Mouse (Mus musculus) heart, embryonic 10.5 days (tissue): ENCODE data around the gene Crtam. TPM values are rescaled to one million over a fixed set of nuclear protein-coding genes. Genes with fewer than 3 reads are reported as not detected.
A peak's percentile ranks its signal among the peaks of the same experiment; 100 is the strongest.

Source experiments
- DNase-seq: peaks from one replicate; pipeline ENCODE4 v3.0.0-alpha.2; 2017; ENCODE audit warnings: low spot score
- H3K27ac ChIP-seq: fragments of 300-500 bp; sonication (generic); 2 replicates; pipeline ENCODE4 v1.5.1; 2016; ENCODE audit warnings: mild to moderate bottlenecking
- H3K27me3 ChIP-seq: fragments of 300-500 bp; sonication (generic); 2 replicates; pipeline ENCODE4 v1.6.1; 2016; ENCODE audit warnings: mild to moderate bottlenecking; ENCODE audit not compliant: poor library complexity, insufficient read depth, severe bottlenecking
- H3K36me3 ChIP-seq: fragments of 300-500 bp; sonication (generic); 2 replicates; pipeline ENCODE4 v1.6.1; 2016; ENCODE audit warnings: mild to moderate bottlenecking, moderate library complexity
- H3K4me1 ChIP-seq: fragments of 300-500 bp; sonication (generic); 2 replicates; pipeline ENCODE4 v1.6.1; 2016; ENCODE audit warnings: mild to moderate bottlenecking
- H3K4me3 ChIP-seq: fragments of 300-500 bp; sonication (generic); 2 replicates; pipeline ENCODE4 v1.5.1; 2016; ENCODE audit warnings: mild to moderate bottlenecking, moderate library complexity
- H3K9me3 ChIP-seq: fragments of 300-500 bp; sonication (generic); 2 replicates; pipeline ENCODE4 v1.6.1; 2016; ENCODE audit warnings: mild to moderate bottlenecking, moderate library complexity
- WGBS: fragments of 180-500 bp; shearing (Covaris S2); methylation state at CpG from one replicate; pipeline ENCODE4 v1.1.7; 2016; 5-methylcytosine and 5-hydroxymethylcytosine counted together
- polyA plus RNA-seq: library from polyadenylated mRNA; unstranded; fragments of >200 nt; fragmentation: Nextera tagmentation; extraction: Ambion mirVana; gene quantifications from 2 replicates; pipeline ENCODE4 v1.2.1, GENCODE M21; 2016

The Crtam gene
- polyA plus RNA-seq, 1 experiment from 2014 or later: 0.29 TPM

GRCm38 (mm10) chr9:41038150-41038664, 33.8 kb upstream of the Crtam start:
- H3K4me1 ChIP-seq: peaks cover 12% of the 10 kb centered on the region; the same call in 1 of the 2 replicates
- no peaks in the 10 kb centered on the region for H3K27me3 ChIP-seq
- no peaks in the 10 kb centered on the region for H3K9me3 ChIP-seq
- H3K36me3 ChIP-seq: peaks cover 32% of the 10 kb centered on the region
- DNase-seq: no peak
- 83% methylated on average over 9 of the region's 9 CpGs for WGBS
- no peak overlapping the region for H3K4me3 ChIP-seq
- no peak overlapping the region for H3K27ac ChIP-seq

- DNase-seq: no peak
- Histone ChIP-seq H3K27me3 (no peaks in the 10 kb centered on the region), H3K9me3 (no peaks in the 10 kb centered on the region), H3K27ac (peak overlapping the region; percentile 38; the same call in 1 of the 2 replicates), H3K4me3 (no peak overlapping the region), H3K36me3 (peaks cover 32% of the 10 kb centered on the region; the same call in 1 of the 2 replicates), H3K4me1 (peaks cover 10% of the 10 kb centered on the region)
- 51% methylated on average over 18 of the region's 18 CpGs for WGBS
Observed at GRCm38 (mm10) chr9:41031590-41032489, 27.4 kb upstream of the Crtam start.

- Histone ChIP-seq H3K9me3 (no peaks in the 10 kb centered on the region), H3K27ac (no peak overlapping the region), H3K27me3 (no peaks in the 10 kb centered on the region), H3K4me3 (no peak overlapping the region), H3K4me1 (peaks cover 10% of the 10 kb centered on the region), H3K36me3 (peaks cover 28% of the 10 kb centered on the region; the same call in 1 of the 2 replicates)
- no peak for DNase-seq
- 85% methylated on average over 6 of the region's 6 CpGs for WGBS
Observed at GRCm38 (mm10) chr9:41029827-41030226, 25.4 kb upstream of the Crtam start.

- peaks cover 38% of the 10 kb centered on the region; the same call in 1 of the 2 replicates for H3K36me3 ChIP-seq
- no peak overlapping the region for H3K27ac ChIP-seq
- H3K4me3 ChIP-seq: no peak overlapping the region
- peaks cover 10% of the 10 kb centered on the region for H3K4me1 ChIP-seq
- WGBS: 44% methylated on average over 5 of the region's 5 CpGs
- DNase-seq: no peak
- H3K27me3 ChIP-seq: no peaks in the 10 kb centered on the region
- no peaks in the 10 kb centered on the region for H3K9me3 ChIP-seq
Observed at GRCm38 (mm10) chr9:41028470-41028869, 24.0 kb upstream of the Crtam start.

GRCm38 (mm10) chr9:41021690-41022089, 17.3 kb upstream of the Crtam start:
- Histone ChIP-seq H3K9me3 (no peaks in the 10 kb centered on the region), H3K27ac (no peak overlapping the region), H3K4me1 (no peaks in the 10 kb centered on the region), H3K4me3 (no peak overlapping the region), H3K27me3 (no peaks in the 10 kb centered on the region), H3K36me3 (peaks cover 46% of the 10 kb centered on the region; the same call in 1 of the 2 replicates)
- DNase-seq: no peak
- WGBS: 71% methylated on average over 3 of the region's 3 CpGs

- Histone ChIP-seq H3K27ac (no peak overlapping the region), H3K4me1 (no peaks in the 10 kb centered on the region), H3K4me3 (no peak overlapping the region), H3K36me3 (peaks cover 47% of the 10 kb centered on the region; the same call in 1 of the 2 replicates), H3K27me3 (no peaks in the 10 kb centered on the region), H3K9me3 (no peaks in the 10 kb centered on the region)
- WGBS: 76% methylated on average over 3 of the region's 3 CpGs
- DNase-seq: no peak
Observed at GRCm38 (mm10) chr9:41020486-41020885, 16.1 kb upstream of the Crtam start.

- WGBS: 68% methylated on average over 4 of the region's 4 CpGs
- no peaks in the 10 kb centered on the region for H3K27me3 ChIP-seq
- H3K27ac ChIP-seq: no peak overlapping the region
Observed at GRCm38 (mm10) chr9:41014512-41014911, 10.1 kb upstream of the Crtam start.

GRCm38 (mm10) chr9:41012456-41012855, 8.0 kb upstream of the Crtam start:
- WGBS: 92% methylated on average over 5 of the region's 5 CpGs
- Histone ChIP-seq H3K9me3 (no peaks in the 10 kb centered on the region), H3K27me3 (no peaks in the 10 kb centered on the region)

More at GRCm38 (mm10) chr9:41014512-41014911, 10.1 kb upstream of the Crtam start:
- H3K36me3 ChIP-seq: peaks cover 13% of the 10 kb centered on the region; the same call in 1 of the 2 replicates
- H3K4me3 ChIP-seq: no peak overlapping the region
- no peaks in the 10 kb centered on the region for H3K9me3 ChIP-seq
- no peak for DNase-seq
- H3K4me1 ChIP-seq: no peaks in the 10 kb centered on the region

GRCm38 (mm10) chr9:41011512-41012436, 7.3 kb upstream of the Crtam start:
- H3K27me3 ChIP-seq: no peaks in the 10 kb centered on the region
- H3K36me3 ChIP-seq: peaks cover 6% of the 10 kb centered on the region; the same call in 1 of the 2 replicates
- no peak overlapping the region for H3K4me3 ChIP-seq
- no peak for DNase-seq
- H3K9me3 ChIP-seq: no peaks in the 10 kb centered on the region
- 79% methylated on average over 13 of the region's 13 CpGs for WGBS
- H3K27ac ChIP-seq: no peak overlapping the region
- H3K4me1 ChIP-seq: no peaks in the 10 kb centered on the region

More at GRCm38 (mm10) chr9:41012456-41012855, 8.0 kb upstream of the Crtam start:
- Histone ChIP-seq H3K4me3 (no peak overlapping the region), H3K27ac (no peak overlapping the region), H3K36me3 (peaks cover 6% of the 10 kb centered on the region; the same call in 1 of the 2 replicates), H3K4me1 (no peaks in the 10 kb centered on the region)
- no peak for DNase-seq

- Histone ChIP-seq H3K27ac (no peak overlapping the region), H3K9me3 (no peaks in the 10 kb centered on the region), H3K4me3 (no peak overlapping the region), H3K27me3 (no peaks in the 10 kb centered on the region), H3K4me1 (0 out of 2 replicates have a peak, but pooled peaks cover 5% of the 10 kb centered on the region), H3K36me3 (no peaks in the 10 kb centered on the region)
- DNase-seq: no peak
- 47% methylated on average over 1 of the region's 1 CpGs for WGBS
Observed at GRCm38 (mm10) chr9:41007785-41008184, 3.4 kb upstream of the Crtam start.

- Histone ChIP-seq H3K27ac (no peak overlapping the region), H3K4me1 (no peaks in the 10 kb centered on the region), H3K27me3 (no peaks in the 10 kb centered on the region), H3K9me3 (no peaks in the 10 kb centered on the region), H3K4me3 (no peak overlapping the region), H3K36me3 (no peaks in the 10 kb centered on the region)
- WGBS: 83% methylated on average over 7 of the region's 7 CpGs
- DNase-seq: no peak
Observed at GRCm38 (mm10) chr9:40997116-40997779, 7.2 kb downstream of the Crtam start.

GRCm38 (mm10) chr9:40994075-40994474, 10.4 kb downstream of the Crtam start:
- Histone ChIP-seq H3K36me3 (no peaks in the 10 kb centered on the region), H3K4me3 (no peak overlapping the region), H3K27me3 (no peaks in the 10 kb centered on the region), H3K27ac (no peak overlapping the region), H3K4me1 (no peaks in the 10 kb centered on the region), H3K9me3 (no peaks in the 10 kb centered on the region)
- DNase-seq: no peak
- WGBS: 65% methylated on average over 5 of the region's 5 CpGs
